Mouse (Mus musculus) bone marrow macrophage, adult 2 months (primary cell): ENCODE measurements around the gene Smyd1.

Experiments
- CTCF ChIP-seq: IDR thresholded peaks from 2 replicates; pipeline ENCODE4 v1.5.1; 2012; ENCODE audit warnings: low read depth, mild to moderate bottlenecking, low read length, moderate library complexity
- POLR2A ChIP-seq: IDR thresholded peaks from 2 replicates; pipeline ENCODE4 v1.6.1; 2012; ENCODE audit warnings: mild to moderate bottlenecking, low read depth, low read length, borderline replicate concordance

DNA sequence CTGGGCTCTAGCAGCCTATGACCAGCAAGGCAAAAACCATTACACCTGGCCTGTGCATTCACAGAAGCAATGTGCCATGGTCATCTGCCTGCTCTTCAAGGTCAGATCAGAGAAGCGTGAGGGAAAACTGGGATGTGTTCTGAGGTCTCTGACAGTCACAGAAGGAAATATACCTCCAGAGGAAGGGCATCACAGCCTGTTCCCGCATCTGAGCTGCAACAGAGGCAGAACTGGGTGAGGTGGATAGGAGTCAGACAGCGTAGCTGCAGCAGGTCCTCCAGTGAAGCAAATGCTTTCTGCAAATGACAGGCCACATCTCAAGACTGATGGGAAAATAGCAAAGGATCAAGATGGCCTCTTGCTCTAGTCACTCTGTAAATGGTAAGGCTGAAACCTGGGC is 16.9 kb upstream of the Smyd1 start:
- TF ChIP-seq CTCF (no peak), POLR2A (no peak)
